Mouse (Mus musculus): ENCODE data around the gene Mcoln3.

Gene Mcoln3

DNA sequence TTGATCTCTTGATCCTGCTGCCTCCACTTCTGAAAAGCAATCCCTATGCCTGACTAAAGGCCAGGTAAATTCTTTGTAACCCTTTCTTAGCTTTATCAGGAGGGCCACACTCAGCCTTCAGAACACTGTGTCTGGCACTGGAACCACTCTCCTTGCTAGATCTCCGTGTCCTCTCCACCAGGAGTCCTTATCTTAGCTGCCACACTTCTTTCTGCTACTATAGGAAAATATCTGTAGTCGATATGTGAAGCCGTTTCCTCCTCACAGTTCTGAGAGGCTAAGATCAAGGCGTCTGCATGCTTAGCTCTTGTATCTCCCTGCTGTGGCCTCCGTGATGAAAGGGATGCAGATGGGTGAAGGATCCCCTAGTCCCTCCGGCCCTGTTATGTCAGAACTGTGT is 10.0 kb downstream of the Mcoln3 start:
- no peak for DNase-seq (ENCODE audit: extremely low read depth, low read depth, low spot score)

GRCm38 (mm10) chr3:146134834-146135233 is 17.6 kb downstream of the Mcoln3 start:
- DNase-seq (ENCODE audit: extremely low read depth, low read depth, low spot score): no peak

GRCm38 (mm10) chr3:146135417-146135816 is 18.2 kb downstream of the Mcoln3 start:
- DNase-seq (ENCODE audit: extremely low read depth, low read depth, low spot score): no peak

DNA sequence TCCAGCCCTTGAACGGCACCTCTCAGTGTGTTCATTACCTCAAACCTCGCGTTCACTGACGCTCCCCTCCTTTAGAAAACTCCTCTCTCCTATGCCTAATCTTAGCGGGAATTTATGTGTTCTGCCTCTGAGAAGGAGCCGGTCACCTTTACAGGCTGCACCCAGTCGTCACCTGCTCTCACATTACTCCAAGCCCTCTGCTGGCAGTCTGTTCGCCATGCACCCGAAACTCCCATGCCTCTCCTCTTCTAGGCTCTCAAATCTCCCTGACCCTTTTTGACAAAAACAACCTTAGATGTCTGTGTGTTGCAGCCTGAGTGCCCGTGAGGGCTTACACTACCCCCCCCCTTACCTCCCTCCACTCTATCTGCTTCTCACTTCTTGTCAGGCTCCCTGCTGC is 19.2 kb downstream of the Mcoln3 start:
- DNase-seq (ENCODE audit: extremely low read depth, low read depth, low spot score): no peak

GRCm38 (mm10) chr3:146140276-146140675 is 23.0 kb downstream of the Mcoln3 start:
- DNase-seq (ENCODE audit: extremely low read depth, low read depth, low spot score): no peak

DNA sequence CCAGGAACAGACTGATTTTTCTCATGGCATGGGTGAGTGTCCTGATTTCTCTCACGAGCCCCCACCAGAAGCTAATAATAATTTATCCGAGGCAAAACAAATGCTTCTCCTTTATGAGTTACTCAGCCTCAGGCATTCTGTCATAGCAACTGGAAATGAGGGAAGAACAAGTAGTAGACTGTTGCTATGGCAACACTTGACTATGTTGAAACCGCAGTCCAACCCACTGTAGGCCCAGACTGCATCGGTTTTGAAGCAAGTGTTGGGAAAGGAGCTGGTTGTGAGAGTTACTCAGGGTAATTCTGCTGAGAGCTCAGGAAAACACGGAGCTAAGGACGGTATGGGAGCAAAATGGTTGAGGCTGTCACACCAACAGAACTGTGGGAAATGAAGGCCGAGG is 25.3 kb downstream of the Mcoln3 start:
- DNase-seq (ENCODE audit: extremely low read depth, low read depth, low spot score): no peak

- no peak for DNase-seq (ENCODE audit: extremely low read depth, low read depth, low spot score)
Measured at GRCm38 (mm10) chr3:146145501-146145900, 28.3 kb downstream of the Mcoln3 start.

- no peak for DNase-seq (ENCODE audit: extremely low read depth, low read depth, low spot score)
Measured at GRCm38 (mm10) chr3:146146131-146146530, 28.9 kb downstream of the Mcoln3 start.

- DNase-seq (ENCODE audit: extremely low read depth, low read depth, low spot score): no peak
Measured at GRCm38 (mm10) chr3:146149156-146150057, 32.2 kb downstream of the Mcoln3 start, which contains the start of gene Mcoln2. Gene Mcoln2 (plus strand): TSS chr3:146149833.

DNA sequence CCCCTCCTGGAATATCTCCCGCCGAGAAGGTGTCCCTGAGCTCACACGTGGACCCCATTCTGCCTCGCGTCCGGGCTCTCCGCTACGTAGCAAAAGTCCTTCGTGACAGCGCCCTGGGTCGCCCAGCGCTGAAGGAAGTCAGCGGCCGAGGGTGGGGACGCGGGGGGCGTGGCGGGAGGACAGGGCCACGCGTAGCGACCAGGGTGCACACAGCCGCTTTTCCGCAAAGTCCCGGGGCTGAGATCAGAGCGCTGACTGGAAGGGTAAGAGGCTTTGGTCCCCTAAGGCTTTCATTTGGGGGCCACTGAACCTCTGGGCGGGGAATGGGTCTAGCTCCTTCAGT is 32.8 kb downstream of the Mcoln3 start:
- no peak for DNase-seq (ENCODE audit: extremely low read depth, low read depth, low spot score)

GRCm38 (mm10) chr3:146150560-146150959 is 33.3 kb downstream of the Mcoln3 start:
- no peak for DNase-seq (ENCODE audit: extremely low read depth, low read depth, low spot score)

- no peak for DNase-seq (ENCODE audit: extremely low read depth, low read depth, low spot score)
Measured at GRCm38 (mm10) chr3:146151328-146151727, 34.1 kb downstream of the Mcoln3 start.

GRCm38 (mm10) chr3:146151755-146152154 is 34.5 kb downstream of the Mcoln3 start:
- DNase-seq (ENCODE audit: extremely low read depth, low read depth, low spot score): no peak

DNA sequence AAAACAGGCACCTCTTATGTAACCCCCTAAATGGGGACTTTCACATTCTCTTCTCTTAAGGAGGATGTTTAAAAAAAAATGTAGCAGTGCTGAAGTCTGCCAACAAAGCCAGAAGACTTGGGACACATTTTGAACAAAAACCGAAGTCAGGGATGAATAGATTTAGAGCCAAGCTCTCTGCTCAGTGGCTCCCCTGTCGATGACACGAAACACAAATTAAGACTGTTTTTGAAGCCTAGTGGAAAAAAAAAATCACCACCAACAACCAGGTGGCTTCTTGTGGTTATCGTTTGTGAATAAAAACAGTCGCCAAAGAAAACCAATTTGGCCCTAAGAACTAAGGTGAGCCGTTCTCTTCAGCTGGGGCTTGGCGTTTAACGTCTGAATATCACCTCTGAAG is 35.1 kb downstream of the Mcoln3 start:
- DNase-seq (ENCODE audit: extremely low read depth, low read depth, low spot score): no peak

DNA sequence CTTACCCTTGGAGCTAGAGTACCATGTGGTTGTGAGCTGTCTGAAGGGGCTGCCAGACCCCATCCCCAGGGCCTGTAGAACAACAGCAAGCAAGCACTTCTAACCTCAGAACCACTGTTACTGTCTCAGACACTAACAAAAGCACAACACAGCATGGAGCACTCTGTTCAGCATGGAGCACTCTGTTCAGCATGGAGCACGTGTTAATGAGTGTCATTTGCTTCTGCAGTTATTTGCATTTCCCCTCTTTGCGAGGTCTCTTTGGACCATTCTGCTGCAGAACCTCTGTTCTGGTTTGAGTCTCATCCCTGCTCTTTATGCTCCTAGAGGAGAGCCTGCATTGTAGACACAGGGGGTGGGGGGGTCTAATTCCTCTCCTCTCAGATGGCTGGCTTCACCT is 35.7 kb downstream of the Mcoln3 start:
- DNase-seq (ENCODE audit: extremely low read depth, low read depth, low spot score): no peak

GRCm38 (mm10) chr3:146153862-146154611 is 36.8 kb downstream of the Mcoln3 start:
- no peak for DNase-seq (ENCODE audit: extremely low read depth, low read depth, low spot score)

DNA sequence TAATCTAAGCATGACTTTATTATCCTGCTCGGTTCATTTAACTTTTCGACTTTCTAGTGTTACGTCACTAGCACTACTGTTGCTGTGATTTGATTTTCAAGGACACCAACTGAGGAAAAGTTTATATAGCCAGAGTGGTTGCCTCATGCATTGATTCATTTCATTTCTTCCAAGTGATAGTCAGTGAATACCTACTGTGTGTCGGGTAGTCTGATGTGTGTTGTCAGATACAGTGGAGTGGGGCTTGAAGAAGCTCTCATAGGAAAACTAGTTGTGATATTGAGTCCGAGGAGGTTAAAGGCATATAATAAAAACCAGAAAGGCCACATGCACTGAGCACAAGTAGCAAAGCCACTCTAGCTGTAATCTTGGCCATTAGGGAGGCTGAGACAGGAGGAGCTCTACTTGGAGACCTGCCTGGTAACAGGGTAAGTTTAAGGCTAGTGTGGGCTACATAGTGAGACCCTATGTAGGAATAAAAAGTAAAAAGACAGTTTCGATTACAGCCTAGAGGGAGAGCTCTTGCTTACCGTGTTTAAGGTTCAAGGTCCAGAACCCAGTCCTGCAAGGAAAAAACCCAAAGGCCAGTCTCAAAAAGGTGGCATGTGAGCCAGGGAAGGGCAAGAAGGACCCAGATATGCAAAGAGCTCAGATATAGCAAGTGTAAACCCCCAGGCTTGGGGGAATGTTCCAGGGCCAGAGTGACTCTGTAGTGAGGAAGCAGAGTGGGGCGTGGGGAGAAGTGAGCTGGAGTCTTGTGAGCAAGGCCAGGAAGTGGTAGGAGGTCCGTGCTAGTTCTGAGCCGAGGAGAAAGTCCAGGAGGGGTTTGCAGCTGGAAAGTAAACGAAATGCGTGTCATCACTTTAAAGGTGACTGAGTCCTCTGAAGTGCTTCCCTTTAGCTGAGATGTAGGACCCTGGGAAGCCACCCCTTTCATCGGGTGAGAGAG is 38.7 kb downstream of the Mcoln3 start:
- no peak for DNase-seq (ENCODE audit: extremely low read depth, low read depth, low spot score)

DNA sequence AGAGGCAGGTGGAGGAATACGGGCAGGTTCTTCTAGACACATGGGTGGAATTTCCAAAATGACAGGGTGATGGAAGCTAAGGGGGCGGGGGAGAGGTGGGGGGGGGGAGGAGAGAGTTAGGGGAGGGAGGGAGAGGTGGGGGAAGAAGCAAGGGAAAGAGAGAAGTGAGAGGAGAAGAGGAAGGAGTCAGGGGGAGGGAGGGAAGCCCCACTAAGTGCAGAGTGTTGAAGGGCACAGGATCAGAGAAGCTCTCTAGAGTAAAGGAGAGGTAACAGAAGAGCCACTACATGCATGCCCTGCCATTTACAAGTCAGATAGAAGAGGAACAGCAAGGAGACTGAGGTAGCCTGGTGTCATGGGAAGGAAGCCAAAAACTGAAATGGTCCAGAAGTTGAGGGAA is 39.6 kb downstream of the Mcoln3 start:
- no peak for DNase-seq (ENCODE audit: extremely low read depth, low read depth, low spot score)

DNA sequence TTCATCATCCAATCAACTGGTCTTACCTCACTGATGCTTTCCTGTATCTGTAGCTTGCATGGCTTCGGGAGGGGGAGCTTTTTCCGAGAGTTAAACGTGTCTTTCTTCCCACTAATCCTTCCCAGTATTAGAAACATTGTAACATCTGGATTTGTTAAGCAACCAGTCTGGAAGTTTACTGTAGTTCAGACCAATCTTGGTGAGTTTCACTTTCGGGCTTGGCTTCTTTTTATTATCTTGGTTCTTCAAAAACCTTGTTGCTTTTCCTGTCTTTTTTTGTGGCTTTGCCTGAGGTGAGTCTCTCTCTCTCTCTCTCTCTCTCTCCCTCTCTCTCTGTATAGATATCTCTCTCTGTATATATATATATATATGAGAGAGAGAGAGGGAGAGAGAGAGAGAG is 40.8 kb downstream of the Mcoln3 start:
- DNase-seq (ENCODE audit: extremely low read depth, low read depth, low spot score): no peak

DNA sequence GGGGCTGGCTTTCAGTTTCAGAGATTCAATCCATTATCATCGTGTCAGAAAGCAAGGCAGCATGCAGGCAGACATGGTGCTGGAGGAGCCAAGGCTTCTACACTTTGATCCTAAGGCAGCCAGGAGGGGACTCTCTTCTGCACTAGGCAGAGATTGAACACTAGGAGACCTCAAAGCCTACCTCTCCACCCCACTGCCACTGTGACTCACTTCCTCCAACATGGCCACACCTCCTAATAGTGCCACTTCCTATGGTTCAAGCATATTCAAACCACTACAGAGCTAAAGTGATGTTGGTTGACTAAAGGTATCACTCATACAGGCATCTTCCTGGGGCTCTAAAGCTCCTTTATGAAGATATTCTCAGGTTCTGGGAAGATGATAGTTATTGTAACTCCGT is 42.1 kb downstream of the Mcoln3 start:
- DNase-seq (ENCODE audit: extremely low read depth, low read depth, low spot score): no peak

GRCm38 (mm10) chr3:146162197-146162596 is 44.9 kb downstream of the Mcoln3 start:
- DNase-seq (ENCODE audit: extremely low read depth, low read depth, low spot score): no peak

All from fat pad, adult 2 months (tissue).